18 mouse cellular contexts compared by ENCODE assay signal in genomic region chr12:79060766-79061652, GRCm38 (mm10). TPM values are rescaled to one million over a fixed set of nuclear protein-coding genes. Genes with fewer than 3 reads are reported as not detected.
DNase-seq lines count a peak whose midpoint lies in the region; ATAC-seq and TF ChIP-seq lines count a peak whose summit lies in the region.
"Had no signal": no experiment of that assay in that cellular context is flagged by ENCODE, and none has a peak within 500 bp of the region (broad histone marks: within the 10 kb centered on the region; RNA-seq: fewer than 3 reads in every experiment).

No protein-coding gene starts in this region.

- no peak overlapping the region for H3K4me3 ChIP-seq in heart, embryonic 13.5 days
- no peak overlapping the region for H3K4me3 ChIP-seq in heart, adult 2 months
- H3K4me3 ChIP-seq: embryonic facial prominence, embryonic 15.5 days; forebrain, embryonic 12.5 days; hindbrain, embryonic 15.5 days; limb, embryonic 13.5 days; midbrain, embryonic 12.5 days had no signal

- intact Hi-C loops in heart, adult 2 months (cut with DNase I) = no loop called here

- peaks cover 14% of the 10 kb centered on the region; the same call in 1 of the 2 replicates for H3K27me3 ChIP-seq in heart, embryonic 13.5 days (replicated peaks)
- H3K27me3 ChIP-seq in heart, adult 2 months (ENCODE audit: control insufficient read depth, insufficient read depth, low read length) = no peaks in the 10 kb centered on the region; the same call in 1 of the 2 replicates
- H3K27me3 ChIP-seq: embryonic facial prominence, embryonic 15.5 days; forebrain, embryonic 12.5 days; hindbrain, embryonic 15.5 days; limb, embryonic 13.5 days; midbrain, embryonic 12.5 days had no signal

- ATAC-seq in heart, embryonic 13.5 days (ENCODE audit: extremely low read depth, insufficient number of reproducible peaks, low FRiP score, low TSS enrichment) = no peak
- peak; percentile 78 for ATAC-seq in monocyte, adult 5-6 weeks (replicated peaks; ENCODE audit: insufficient number of reproducible peaks, low FRiP score, low TSS enrichment, poor library complexity, severe bottlenecking)
- no peak for ATAC-seq in erythroblast, adult 5-6 weeks (replicated peaks; ENCODE audit: low FRiP score, poor library complexity, severe bottlenecking)

- H3K9ac ChIP-seq in heart, embryonic 13.5 days = peak overlapping the region; percentile 10
- no peak overlapping the region for H3K9ac ChIP-seq in heart, adult 2 months (ENCODE audit: low read depth, low read length)
- H3K9ac ChIP-seq: embryonic facial prominence, embryonic 15.5 days; forebrain, embryonic 12.5 days; hindbrain, embryonic 15.5 days; limb, embryonic 13.5 days; midbrain, embryonic 12.5 days had no signal

- DNase-seq in heart, adult 2 months = no peak
- DNase-seq in spleen, adult 18-20 months = peak; percentile 13 to 14
- DNase-seq in spleen, adult 12 weeks (ENCODE audit: low spot score) = no peak
- no peak for DNase-seq in cerebellum, postnatal 4 days (ENCODE audit: low spot score in 2 of 2)
- DNase-seq: cerebellum, postnatal 25 days; gastrocnemius, postnatal 36 days; kidney, adult 18-20 months; kidney, postnatal 14 days; layer of hippocampus, adult 9-11 months; right cerebral cortex, postnatal 14 days had no signal

- no peak for TF ChIP-seq CTCF in heart, adult 2 months (IDR thresholded peaks at IDR 0.05)

- no peak overlapping the region for H3K27ac ChIP-seq in heart, embryonic 13.5 days (replicated peaks)
- H3K27ac ChIP-seq in heart, adult 2 months = no peak overlapping the region
- H3K27ac ChIP-seq: embryonic facial prominence, embryonic 15.5 days; forebrain, embryonic 12.5 days; hindbrain, embryonic 15.5 days; limb, embryonic 13.5 days; midbrain, embryonic 12.5 days had no signal

- 67% methylated on average over 7 of the region's 7 CpGs for WGBS in heart, embryonic 13.5 days
- 63% methylated on average over 7 of the region's 7 CpGs for WGBS in heart, adult 2 months

- H3K4me2 ChIP-seq in heart, embryonic 13.5 days = no peak overlapping the region
- H3K4me2 ChIP-seq: embryonic facial prominence, embryonic 15.5 days; forebrain, embryonic 12.5 days; hindbrain, embryonic 15.5 days; limb, embryonic 13.5 days; midbrain, embryonic 12.5 days had no signal

- H3K4me1 ChIP-seq in heart, embryonic 13.5 days = peaks cover 24% of the 10 kb centered on the region
- H3K4me1 ChIP-seq in heart, adult 2 months (ENCODE audit: control insufficient read depth, insufficient read depth, low read length) = no peaks in the 10 kb centered on the region
- H3K4me1 ChIP-seq: embryonic facial prominence, embryonic 15.5 days; forebrain, embryonic 12.5 days; hindbrain, embryonic 15.5 days; limb, embryonic 13.5 days; midbrain, embryonic 12.5 days had no signal

- H3K9me3 ChIP-seq in heart, embryonic 13.5 days = no peaks in the 10 kb centered on the region
- H3K9me3 ChIP-seq: embryonic facial prominence, embryonic 15.5 days; forebrain, embryonic 12.5 days; hindbrain, embryonic 15.5 days; limb, embryonic 13.5 days; midbrain, embryonic 12.5 days had no signal

- TF ChIP-seq EP300 in heart, adult 2 months (IDR thresholded peaks at IDR 0.05; ENCODE audit: insufficient read depth, low read depth, low read length) = no peak

- no peak for TF ChIP-seq POLR2A in heart, adult 2 months (IDR thresholded peaks at IDR 0.05; ENCODE audit: insufficient read depth, low read depth, low read length)

- peaks cover 31% of the 10 kb centered on the region for H3K36me3 ChIP-seq in heart, embryonic 13.5 days
- no peaks in the 10 kb centered on the region for H3K36me3 ChIP-seq in heart, adult 2 months (ENCODE audit: control insufficient read depth, insufficient read depth, low read length)

- no peaks in the 10 kb centered on the region for H3K79me2 ChIP-seq in heart, adult 2 months (replicated peaks; ENCODE audit: control insufficient read depth, insufficient read depth, low read length)

RNA-seq across cellular contexts. Expression of gene Pigh, which starts 28.4 kb away (rescaled TPM):
- 14.5 and 15.4 TPM in 2 replicates for polyA plus RNA-seq in heart, embryonic 13.5 days (2015; fragmentation: Nextera tagmentation; extraction: Ambion mirVana)
- total RNA-seq in heart, adult 2 months (2021) = 1 to 10 TPM; 3.4 to 4.4 TPM
- 4.6 and 5.4 TPM in 2 replicates for polyA plus RNA-seq in heart, adult 2 months (2012; rRNA removed)
- total RNA-seq in monocyte, adult 5-6 weeks (2017) = 8.3 to 19.9 TPM (median 8.3 TPM) in 3 replicates
- total RNA-seq in erythroblast, adult 5-6 weeks (2015; ENCODE audit: low replicate concordance) = 3.1 and 8.4 TPM in 2 replicates
- 1.5 and 2.2 TPM in 2 replicates for total RNA-seq in erythroblast, adult 5-6 weeks (2017; ENCODE audit: low replicate concordance)

RNA-seq across cellular contexts. Expression of gene Plekhh1, which starts 32.0 kb away (rescaled TPM):
- polyA plus RNA-seq in heart, embryonic 13.5 days (2015; fragmentation: Nextera tagmentation; extraction: Ambion mirVana) = 2.3 and 2.7 TPM in 2 replicates
- total RNA-seq in heart, adult 2 months (2021) = 1 to 10 TPM; 1.4 to 1.7 TPM
- polyA plus RNA-seq in heart, adult 2 months (2012; rRNA removed) = 1.8 and 2.8 TPM in 2 replicates
- total RNA-seq in monocyte, adult 5-6 weeks (2017) = 0.29 to 0.32 TPM in 2 of 3 replicates, not detected in the other
- total RNA-seq in erythroblast, adult 5-6 weeks (2015; ENCODE audit: low replicate concordance) = not detected in 2 replicates
- total RNA-seq in erythroblast, adult 5-6 weeks (2017; ENCODE audit: low replicate concordance) = not detected in 2 replicates

RNA-seq across cellular contexts. Expression of gene Tmem229b, which starts 53.6 kb away (rescaled TPM):
- 2.6 TPM in 2 replicates for polyA plus RNA-seq in heart, embryonic 13.5 days (2015; fragmentation: Nextera tagmentation; extraction: Ambion mirVana)
- total RNA-seq in heart, adult 2 months (2021) = 1 to 10 TPM; 3.2 to 3.3 TPM
- 4.2 and 9.8 TPM in 2 replicates for polyA plus RNA-seq in heart, adult 2 months (2012; rRNA removed)
- total RNA-seq in monocyte, adult 5-6 weeks (2017) = 47.0 to 75.7 TPM (median 65.1 TPM) in 3 replicates
- total RNA-seq in erythroblast, adult 5-6 weeks (2015; ENCODE audit: low replicate concordance) = 7.1 and 9.0 TPM in 2 replicates
- 5.4 and 9.5 TPM in 2 replicates for total RNA-seq in erythroblast, adult 5-6 weeks (2017; ENCODE audit: low replicate concordance)

Comparison
In these comparisons a context has a peak if more than half of its experiments do, and no peak if none do; other contexts are left out.
1. DNase-seq: peak in spleen, adult 18-20 months (2 of 2); none in heart, adult 2 months (0 of 2), spleen, adult 12 weeks (single experiment) and cerebellum, postnatal 4 days (0 of 2).